Mouse (Mus musculus): ENCODE measurements around the gene Gramd1b.

Gene Gramd1b

GRCm38 (mm10) chr9:40426282-40426964 lies 104.8 kb downstream of the Gramd1b start:
- no peak for DNase-seq (ENCODE audit: low spot score in 2 of 2)

- DNase-seq (ENCODE audit: low spot score in 2 of 2), result no peak
These were observed 106.3 kb downstream of the Gramd1b start for GRCm38 (mm10) chr9:40424874-40425273.

- DNase-seq (ENCODE audit: low spot score in 2 of 2), result no peak
These were observed 107.7 kb downstream of the Gramd1b start for GRCm38 (mm10) chr9:40423427-40423867.

GRCm38 (mm10) chr9:40422368-40423057 lies 108.7 kb downstream of the Gramd1b start:
- DNase-seq (ENCODE audit: low spot score in 2 of 2), result no peak

GRCm38 (mm10) chr9:40420652-40421335 lies 110.4 kb downstream of the Gramd1b start:
- DNase-seq (ENCODE audit: low spot score in 2 of 2), result no peak

- no peak for DNase-seq (ENCODE audit: low spot score in 2 of 2)
These were observed 112.4 kb downstream of the Gramd1b start for GRCm38 (mm10) chr9:40418803-40419202.

- no peak for DNase-seq (ENCODE audit: low spot score in 2 of 2)
These were observed 115.0 kb downstream of the Gramd1b start for GRCm38 (mm10) chr9:40416150-40416549.

GRCm38 (mm10) chr9:40414904-40415766 lies 116.0 kb downstream of the Gramd1b start:
- peak in 1 of 2 experiments; percentile 27 for DNase-seq (ENCODE audit: low spot score in 2 of 2)

GRCm38 (mm10) chr9:40414498-40414903 lies 116.7 kb downstream of the Gramd1b start:
- peak; percentile 58 to 72 for DNase-seq (ENCODE audit: low spot score in 2 of 2)

- DNase-seq (ENCODE audit: low spot score in 2 of 2), result no peak
These were observed 117.6 kb downstream of the Gramd1b start for GRCm38 (mm10) chr9:40413601-40414000.

- DNase-seq (ENCODE audit: low spot score in 2 of 2), result no peak
These were observed 118.3 kb downstream of the Gramd1b start for GRCm38 (mm10) chr9:40412931-40413330.

GRCm38 (mm10) chr9:40412246-40412645 lies 118.9 kb downstream of the Gramd1b start:
- no peak for DNase-seq (ENCODE audit: low spot score in 2 of 2)

- DNase-seq (ENCODE audit: low spot score in 2 of 2), result no peak
These were observed 120.3 kb downstream of the Gramd1b start for GRCm38 (mm10) chr9:40410895-40411294.

- DNase-seq (ENCODE audit: low spot score in 2 of 2), result no peak
These were observed 122.1 kb downstream of the Gramd1b start for GRCm38 (mm10) chr9:40409071-40409470.

GRCm38 (mm10) chr9:40408415-40408814 lies 122.8 kb downstream of the Gramd1b start:
- DNase-seq (ENCODE audit: low spot score in 2 of 2), result no peak

GRCm38 (mm10) chr9:40407876-40408275 lies 123.3 kb downstream of the Gramd1b start:
- DNase-seq (ENCODE audit: low spot score in 2 of 2), result no peak

GRCm38 (mm10) chr9:40405804-40406203 lies 125.4 kb downstream of the Gramd1b start:
- no peak for DNase-seq (ENCODE audit: low spot score in 2 of 2)

GRCm38 (mm10) chr9:40405263-40405662 lies 125.9 kb downstream of the Gramd1b start:
- DNase-seq (ENCODE audit: low spot score in 2 of 2), result no peak

GRCm38 (mm10) chr9:40404637-40405036 lies 126.5 kb downstream of the Gramd1b start:
- no peak for DNase-seq (ENCODE audit: low spot score in 2 of 2)

GRCm38 (mm10) chr9:40403750-40404149 lies 127.4 kb downstream of the Gramd1b start:
- no peak for DNase-seq (ENCODE audit: low spot score in 2 of 2)

- no peak for DNase-seq (ENCODE audit: low spot score in 2 of 2)
These were observed 129.4 kb downstream of the Gramd1b start for GRCm38 (mm10) chr9:40401818-40402217.

GRCm38 (mm10) chr9:40400854-40401253 lies 130.3 kb downstream of the Gramd1b start:
- no peak for DNase-seq (ENCODE audit: low spot score in 2 of 2)
